Mouse (Mus musculus) spleen, adult 2 months (tissue): ENCODE results near the gene Ubb.

ENCODE experiments used
- CTCF ChIP-seq: fragments of 200-500 bp; IDR thresholded peaks from 2 replicates; pipeline ENCODE4 v1.5.1; 2011; ENCODE audit warnings: mild to moderate bottlenecking, inconsistent platforms; ENCODE audit not compliant: insufficient read depth, insufficient read length, insufficient replicate concordance; ENCODE audit errors: extremely low read depth
- POLR2A ChIP-seq: fragments of 200-500 bp; IDR thresholded peaks from 2 replicates; pipeline ENCODE4 v1.6.1; 2011; ENCODE audit warnings: low read depth, low read length, inconsistent platforms

DNA sequence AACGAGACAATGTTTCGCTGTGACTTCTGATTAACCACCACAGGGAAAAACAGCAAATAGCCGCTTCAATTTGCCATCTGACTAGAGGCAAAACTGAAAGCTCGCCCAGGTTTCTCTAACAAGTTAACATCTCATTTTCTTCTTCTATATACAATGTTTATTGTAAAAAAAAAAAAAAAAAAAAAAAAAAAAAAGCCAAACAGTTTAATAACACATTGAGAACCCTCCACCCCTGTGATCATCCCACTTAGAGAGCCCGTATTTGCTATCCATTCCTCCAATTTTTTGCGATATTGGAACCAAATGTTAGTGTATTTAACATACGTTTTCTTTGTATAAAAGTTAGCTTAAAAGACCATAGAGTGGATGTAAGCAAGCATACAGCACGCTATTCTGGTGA, 13.9 kb upstream of the Ubb start:
- TF ChIP-seq POLR2A, result no peak
- TF ChIP-seq CTCF, result no peak
